Mouse (Mus musculus) ES-E14 (cell line): ENCODE results near the gene Fam81a. TPM values are rescaled to one million over a fixed set of nuclear protein-coding genes. Genes with fewer than 3 reads are reported as not detected.

Source experiments
- DNase-seq: peaks from one replicate; pipeline ENCODE4 v3.0.0-alpha.2; 2013; ENCODE audit warnings: low read depth, low spot score
- H3K27ac ChIP-seq: 2 replicates; pipeline ENCODE4 v1.5.1; 2012; ENCODE audit warnings: low read depth, mild to moderate bottlenecking, low read length, moderate library complexity, mixed read lengths; ENCODE audit not compliant: poor library complexity, insufficient read depth, severe bottlenecking
- H3K36me3 ChIP-seq: 2 replicates; pipeline ENCODE4 v1.6.1; 2012; ENCODE audit warnings: mild to moderate bottlenecking, low read length, moderate library complexity, mixed read lengths; ENCODE audit not compliant: control insufficient read depth, poor library complexity, insufficient read depth, severe bottlenecking
- H3K4me1 ChIP-seq, 2 experiments: fragments of 150-350 bp in 1 of 2; sonication (generic) in 1 of 2; 2 replicates each; pipeline ENCODE4 v1.6.1; 2012; ENCODE audit warnings: low read length in 2 of 2, mild to moderate bottlenecking in 1 of 2, mixed read lengths in 1 of 2; ENCODE audit not compliant: control insufficient read depth in 2 of 2, insufficient read depth in 2 of 2, poor library complexity in 1 of 2
- H3K4me3 ChIP-seq, 2 experiments: fragments of 150-350 bp in 1 of 2; sonication (generic) in 1 of 2; 2 replicates each; pipeline ENCODE4 v1.5.1; 2012; ENCODE audit warnings: low read length in 2 of 2, low read depth in 1 of 2, mild to moderate bottlenecking in 1 of 2, mixed read lengths in 1 of 2; ENCODE audit not compliant: insufficient read depth in 1 of 2, poor library complexity in 1 of 2, severe bottlenecking in 1 of 2
- H3K9ac ChIP-seq: 2 replicates; pipeline ENCODE4 v1.6.1; 2012; ENCODE audit warnings: low read depth, mild to moderate bottlenecking, low read length, mixed read lengths; ENCODE audit not compliant: poor library complexity, insufficient read depth, severe bottlenecking
- H3K9me3 ChIP-seq: fragments of 150-350 bp; sonication (generic); 2 replicates; pipeline ENCODE4 v1.6.1; 2012; ENCODE audit warnings: low read depth, mild to moderate bottlenecking, low read length; ENCODE audit not compliant: control insufficient read depth, insufficient read depth
- CHD2 ChIP-seq: IDR thresholded peaks from 2 replicates; pipeline ENCODE4 v1.6.1; 2014; ENCODE audit warnings: mild to moderate bottlenecking, low read depth, low read length, inconsistent platforms
- HCFC1 ChIP-seq: IDR thresholded peaks from 2 replicates; pipeline ENCODE4 v1.6.1; 2012; ENCODE audit warnings: low read length, inconsistent platforms, borderline replicate concordance; ENCODE audit not compliant: insufficient read depth
- MAFK ChIP-seq: IDR thresholded peaks from 2 replicates; pipeline ENCODE4 v1.6.1; 2014; ENCODE audit warnings: mild to moderate bottlenecking, low read depth, low read length, inconsistent platforms; ENCODE audit not compliant: insufficient read depth
- ZC3H11A ChIP-seq: IDR thresholded peaks from 2 replicates; pipeline ENCODE4 v1.6.1; 2012; ENCODE audit warnings: low read depth, mild to moderate bottlenecking, inconsistent platforms, low read length, borderline replicate concordance
- ZNF384 ChIP-seq: IDR thresholded peaks from 2 replicates; pipeline ENCODE4 v1.6.1; 2012; ENCODE audit warnings: low read depth, low read length, inconsistent platforms
- in situ Hi-C, 2 experiments: fragments of 600-800 bp; cut with MboI; formaldehyde crosslinking; loops; one replicate each; pipeline ENCODE4 v1.15.1; 2025; ENCODE audit warnings: low sequenced_read_pairs in 2 of 2, inconsistent platforms in 1 of 2; ENCODE audit not compliant: unreplicated experiment in 2 of 2
- total RNA-seq: library from RNA; depleted of rRNA; stranded (reverse); fragments of 300-350 nt; gene quantifications from 2 replicates; pipeline ENCODE4 v1.2.3, GENCODE M21; 2012

The Fam81a gene
- total RNA-seq, 1 experiment = 5.7 TPM

- Histone ChIP-seq H3K9me3 (no peaks in the 10 kb centered on the region), H3K27ac (no peak overlapping the region; the same call in 1 of the 2 replicates), H3K36me3 (no peaks in the 10 kb centered on the region), H3K9ac (no peak overlapping the region), H3K4me1 (peaks cover 0 to 16% of the 10 kb centered on the region in 2 experiments; a peak in 2 of 4 replicates), H3K4me3 (no peak overlapping the region)
- no peak for DNase-seq
- TF ChIP-seq ZC3H11A (no peak), CHD2 (no peak), HCFC1 (no peak), ZNF384 (no peak), MAFK (no peak)
- in situ Hi-C loops = no loop called here
Observed at GRCm38 (mm10) chr9:70174291-70174848, 32.0 kb upstream of the Fam81a start.

- in situ Hi-C loops = no loop called here
- H3K36me3 ChIP-seq = no peaks in the 10 kb centered on the region
- H3K27ac ChIP-seq = no peak overlapping the region
- TF ChIP-seq ZNF384 (no peak), HCFC1 (no peak), CHD2 (no peak), MAFK (peak; percentile 74), ZC3H11A (peak; percentile 56)
- peaks cover 0 to 2% of the 10 kb centered on the region in 2 experiments; a peak in 1 of 4 replicates for H3K4me1 ChIP-seq
- no peaks in the 10 kb centered on the region for H3K9me3 ChIP-seq
- DNase-seq = peak; percentile 47
- H3K9ac ChIP-seq = no peak overlapping the region
- peak overlapping the region in 1 of 2 experiments; percentile 34; a peak in 2 of 4 replicates for H3K4me3 ChIP-seq
Observed at GRCm38 (mm10) chr9:70168973-70169372, 26.6 kb upstream of the Fam81a start.

- Histone ChIP-seq H3K4me3 (no peak overlapping the region), H3K9me3 (no peaks in the 10 kb centered on the region), H3K27ac (no peak overlapping the region), H3K36me3 (no peaks in the 10 kb centered on the region), H3K4me1 (peaks cover 12 to 19% of the 10 kb centered on the region in 2 experiments), H3K9ac (no peak overlapping the region)
- in situ Hi-C loops = no loop called here
- no peak for DNase-seq
- TF ChIP-seq ZNF384 (no peak), HCFC1 (no peak), ZC3H11A (no peak), MAFK (no peak), CHD2 (no peak)
Observed at GRCm38 (mm10) chr9:70160071-70160470, 17.7 kb upstream of the Fam81a start.

GRCm38 (mm10) chr9:70147618-70148017 lies 5.3 kb upstream of the Fam81a start:
- Histone ChIP-seq H3K27ac (no peak overlapping the region), H3K9me3 (no peaks in the 10 kb centered on the region), H3K4me3 (no peak overlapping the region), H3K4me1 (peaks cover 0 to 6% of the 10 kb centered on the region in 2 experiments; a peak in 1 of 4 replicates), H3K36me3 (no peaks in the 10 kb centered on the region), H3K9ac (no peak overlapping the region)
- in situ Hi-C loops = no loop called here
- no peak for DNase-seq
- no peak for TF ChIP-seq ZC3H11A
- TF ChIP-seq MAFK = no peak
- TF ChIP-seq HCFC1 = no peak
- TF ChIP-seq ZNF384 = no peak
- TF ChIP-seq CHD2 = no peak

- no peak for DNase-seq
- in situ Hi-C loops = no loop called here
- H3K4me3 ChIP-seq = no peak overlapping the region
- TF ChIP-seq ZC3H11A = no peak
- no peaks in the 10 kb centered on the region for H3K36me3 ChIP-seq
- peaks cover 0 to 10% of the 10 kb centered on the region in 2 experiments; a peak in 1 of 4 replicates for H3K4me1 ChIP-seq
- H3K27ac ChIP-seq = no peak overlapping the region
- H3K9me3 ChIP-seq = no peaks in the 10 kb centered on the region
- no peak overlapping the region for H3K9ac ChIP-seq
Observed at GRCm38 (mm10) chr9:70145426-70145825, 3.1 kb upstream of the Fam81a start.
